Mouse (Mus musculus): ENCODE data around the gene Robo2.
"Not testable (repeated sequence)": the region's sequence is repeated elsewhere in the genome, so short reads cannot be mapped to it uniquely, and the experiment has no call there.

Gene Robo2

DNA sequence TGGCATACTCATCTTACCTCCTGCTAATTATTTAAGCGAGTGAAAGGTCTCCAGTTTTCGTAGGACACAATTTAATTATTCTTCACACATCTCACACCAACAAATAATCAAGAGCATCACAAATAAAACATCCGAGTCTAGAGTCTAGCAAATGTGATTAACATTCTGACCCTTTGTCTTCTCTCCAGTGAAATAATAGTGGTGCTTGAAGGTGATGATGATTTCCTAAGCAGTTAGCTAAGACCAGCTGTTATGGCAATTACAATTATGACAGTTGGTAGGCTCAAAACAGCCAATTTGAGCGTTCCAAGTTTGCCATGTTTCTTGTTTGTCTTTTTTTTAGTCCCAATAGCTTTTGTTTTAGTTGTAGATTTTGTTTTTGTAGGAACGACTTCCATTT is 210.9 kb downstream of the Robo2 start:
- no peak for DNase-seq (ENCODE audit: low spot score in 2 of 2)

DNA sequence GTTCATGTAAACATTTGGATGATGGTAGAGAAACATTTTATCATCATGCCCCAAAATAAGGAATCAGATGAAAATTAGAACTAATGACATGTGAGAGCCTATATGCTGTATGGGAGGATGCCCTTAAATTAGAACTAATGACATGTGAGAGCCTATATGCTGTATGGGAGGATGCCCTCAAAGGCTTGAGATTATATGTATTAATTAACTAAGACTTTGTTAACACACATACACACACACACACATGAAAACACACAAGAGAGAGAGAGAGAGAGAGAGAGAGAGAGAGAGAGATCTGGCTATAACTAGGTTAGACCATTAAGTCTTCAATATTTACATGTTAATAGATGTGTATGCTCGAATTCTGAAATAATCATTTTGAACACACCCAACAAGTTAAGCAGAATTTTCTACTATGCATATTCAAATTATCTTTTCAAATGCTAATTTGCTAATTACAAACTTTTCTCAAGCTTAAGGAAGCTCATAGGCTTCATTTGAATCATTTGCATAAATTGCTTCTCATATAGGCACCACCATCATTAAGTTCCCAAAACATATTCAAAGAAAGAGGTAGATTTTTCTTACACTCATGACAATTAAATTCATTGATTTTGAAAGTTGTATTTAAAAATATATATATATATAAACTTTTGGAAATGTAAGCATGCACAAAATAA is 211.5 kb downstream of the Robo2 start:
- no peak for DNase-seq (ENCODE audit: low spot score in 2 of 2)

DNA sequence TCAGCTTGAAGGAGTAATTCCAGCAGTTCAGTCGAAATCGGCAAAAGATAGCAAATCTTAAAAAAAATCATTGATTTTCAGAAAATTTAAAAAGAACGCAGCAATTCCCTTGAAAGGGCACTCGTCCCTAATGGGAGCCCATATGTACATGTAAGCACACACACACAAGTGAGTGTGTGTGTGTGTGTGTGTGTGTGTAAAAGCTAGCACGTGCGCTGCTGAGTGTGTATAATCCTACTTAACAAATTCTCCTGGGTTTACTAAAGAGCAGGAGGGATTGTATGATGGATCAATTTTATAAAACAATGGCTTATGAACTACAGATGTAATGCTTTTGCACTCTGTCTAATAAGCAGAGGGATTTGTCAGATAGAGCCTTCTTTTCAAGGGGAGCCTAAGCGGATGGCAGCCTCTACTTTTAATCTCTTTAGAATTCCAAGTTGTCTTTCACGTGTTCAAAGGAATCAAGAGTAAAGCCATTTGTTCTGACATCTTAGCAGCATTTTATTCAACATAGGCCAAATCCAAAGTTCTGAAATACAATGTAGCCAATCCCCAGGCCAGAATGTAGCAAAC is 218.6 kb downstream of the Robo2 start:
- DNase-seq (ENCODE audit: low spot score in 2 of 2), result no peak

DNA sequence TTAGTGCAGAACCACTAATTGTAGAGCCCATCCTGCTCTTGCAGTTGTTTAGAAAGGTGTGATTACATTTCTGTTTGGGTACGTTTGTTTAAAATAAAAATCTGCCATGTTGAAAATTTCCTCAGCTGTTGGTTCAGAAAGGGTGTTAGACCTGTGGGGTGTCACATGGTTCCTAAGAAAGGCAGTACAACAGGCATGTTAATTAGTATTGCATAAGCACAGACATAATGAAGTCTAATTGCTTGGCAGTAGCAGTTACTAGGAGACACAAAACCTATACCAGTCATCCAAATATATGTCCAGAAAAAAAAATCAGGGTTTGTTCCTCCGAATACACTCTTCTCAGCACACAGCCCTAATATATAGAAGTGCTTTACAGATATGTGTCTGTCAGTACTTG is 220.0 kb downstream of the Robo2 start:
- no peak for DNase-seq (ENCODE audit: low spot score in 2 of 2)

DNA sequence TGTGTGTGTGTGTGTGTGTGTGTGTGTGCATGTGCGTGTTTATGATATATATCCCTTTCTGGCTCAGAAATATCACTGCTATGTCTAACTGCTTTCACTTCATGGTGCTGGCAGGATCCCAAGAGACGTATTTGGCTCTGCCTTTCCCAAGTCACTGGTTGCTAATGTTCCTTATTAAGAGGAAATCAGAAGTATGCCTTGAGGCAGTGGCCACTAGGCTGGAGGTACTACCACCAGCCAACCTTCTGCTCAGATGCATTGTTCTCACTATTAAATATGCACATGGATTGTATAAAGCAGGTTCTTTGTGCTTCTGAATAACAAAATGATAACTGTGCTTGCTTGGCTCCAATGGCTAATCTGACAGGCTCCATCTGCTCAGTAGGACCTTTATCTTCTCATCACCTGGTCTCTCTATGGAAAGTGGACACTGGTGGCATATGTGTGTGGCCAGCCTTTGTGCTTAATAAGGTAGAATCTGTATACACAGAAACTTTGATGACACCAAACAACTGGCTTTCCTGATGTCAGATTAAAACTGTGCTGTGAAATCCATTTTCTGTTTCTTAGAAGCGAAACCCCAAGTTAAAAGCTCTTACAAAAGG is 229.0 kb downstream of the Robo2 start:
- DNase-seq (ENCODE audit: low spot score in 2 of 2), result no peak

DNA sequence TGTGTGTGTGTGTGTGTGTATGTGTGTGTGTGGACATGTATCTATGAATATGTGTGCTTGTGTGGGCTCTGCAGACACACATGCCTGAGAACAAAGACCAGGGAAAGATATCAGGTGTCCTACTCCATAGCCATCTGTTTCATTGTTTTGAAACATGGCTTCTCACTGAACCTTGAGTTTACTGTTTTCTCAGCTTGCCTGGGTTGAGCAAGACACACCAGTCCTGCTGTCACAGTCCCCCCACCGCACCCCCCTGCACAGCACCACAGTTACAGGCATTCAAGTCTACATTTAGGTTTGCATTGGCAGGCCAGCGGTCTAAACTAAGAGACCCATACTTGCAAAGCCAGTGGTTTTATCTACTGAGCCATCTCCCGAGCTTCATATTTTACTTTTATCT is 239.0 kb downstream of the Robo2 start:
- DNase-seq (ENCODE audit: low spot score in 2 of 2), result no peak

DNA sequence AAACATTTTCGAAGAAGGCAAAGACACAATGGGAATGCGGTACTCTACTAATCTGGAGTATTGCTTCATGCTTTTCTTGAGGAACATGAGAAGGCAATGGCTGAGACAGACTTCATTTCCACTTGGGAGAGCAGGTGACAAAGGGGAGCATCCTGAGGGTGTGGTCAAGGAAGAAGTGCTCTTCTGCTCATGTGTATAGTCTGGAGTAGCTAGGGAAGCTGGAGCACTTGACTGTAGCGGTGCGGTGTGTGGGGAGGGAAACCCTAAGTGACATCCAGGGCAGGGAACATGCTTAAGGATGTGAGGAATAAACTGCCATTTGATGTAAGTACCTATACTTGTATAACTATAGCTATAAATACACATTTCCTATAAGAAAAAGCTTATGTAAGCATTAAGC is 242.0 kb downstream of the Robo2 start:
- no peak for DNase-seq (ENCODE audit: low spot score in 2 of 2)

DNA sequence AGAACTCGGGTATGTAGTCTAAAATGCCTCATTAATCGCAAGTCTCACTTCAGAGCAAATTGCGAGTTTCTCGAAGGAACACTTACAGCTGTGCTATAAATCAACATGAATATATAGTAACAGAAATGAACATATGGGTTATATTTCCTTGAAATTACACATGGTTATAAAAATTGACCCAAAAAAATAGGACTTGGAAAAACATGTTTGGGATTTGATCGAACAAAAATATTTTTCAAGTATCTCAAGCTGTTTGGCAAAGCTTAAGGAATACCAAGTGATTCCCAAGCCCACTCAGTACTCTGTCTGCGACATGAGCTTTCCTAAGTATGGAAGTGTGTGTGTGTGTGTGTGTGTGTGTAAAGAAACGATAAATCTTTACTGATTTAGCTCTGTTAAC is 242.5 kb downstream of the Robo2 start:
- DNase-seq (ENCODE audit: low spot score in 2 of 2), result no peak

DNA sequence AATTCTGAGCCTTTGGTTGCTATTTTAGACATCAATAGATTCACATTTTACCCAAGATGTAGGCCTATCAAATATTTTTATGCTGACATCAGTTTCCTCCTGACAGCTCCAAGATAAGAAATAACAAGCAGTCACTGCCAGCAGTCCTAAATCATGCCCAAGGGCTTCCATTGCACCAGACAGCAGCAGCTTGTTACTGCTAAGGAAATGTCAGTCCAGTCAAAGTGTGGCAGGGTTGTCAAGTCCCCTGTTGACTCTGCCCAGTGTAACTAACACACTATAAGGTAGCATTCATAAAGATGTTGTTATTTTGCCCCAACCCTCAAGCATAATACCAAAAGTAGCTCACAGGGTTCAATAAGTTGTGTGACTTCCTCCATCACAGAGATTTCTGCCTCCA is 243.8 kb downstream of the Robo2 start:
- DNase-seq (ENCODE audit: low spot score in 2 of 2), result no peak

DNA sequence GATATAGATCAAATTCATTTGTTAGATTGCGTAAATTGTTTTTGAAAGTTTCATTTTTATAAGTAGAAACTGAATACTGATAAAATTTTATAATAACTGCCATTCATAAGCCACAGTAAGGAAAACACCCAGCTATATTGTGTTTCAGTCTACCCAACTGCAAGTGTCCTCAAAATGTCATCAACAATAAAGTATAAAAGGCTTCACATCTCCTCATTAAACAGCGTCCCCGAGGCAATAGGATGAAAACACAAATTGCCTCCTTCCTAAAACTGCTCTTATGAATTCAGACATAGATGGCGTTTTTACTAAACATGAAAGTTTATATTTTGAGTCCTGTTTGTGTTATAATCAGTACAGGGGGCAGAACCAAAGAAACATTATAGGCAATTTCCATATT is 249.6 kb downstream of the Robo2 start:
- DNase-seq (ENCODE audit: low spot score in 2 of 2), result no peak

DNA sequence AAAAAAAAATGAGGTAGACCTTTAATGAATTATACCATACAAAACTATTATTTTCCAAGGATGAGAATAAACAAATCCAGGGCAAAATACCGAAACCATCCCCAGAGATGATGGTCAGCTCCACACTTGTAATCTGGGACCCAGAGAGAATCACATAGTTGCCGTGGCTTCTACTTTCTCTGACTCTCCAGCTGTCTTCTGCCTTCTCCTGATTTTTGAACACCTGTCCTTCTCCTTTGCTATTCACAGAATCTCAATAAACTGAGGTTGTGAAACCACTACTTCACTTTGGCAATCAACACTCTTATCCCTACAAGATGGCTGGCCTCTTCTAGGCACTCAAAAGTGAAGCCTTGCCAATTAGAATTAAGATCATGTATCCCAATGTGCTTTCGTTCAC is 252.4 kb downstream of the Robo2 start:
- DNase-seq (ENCODE audit: low spot score in 2 of 2), result no peak

DNA sequence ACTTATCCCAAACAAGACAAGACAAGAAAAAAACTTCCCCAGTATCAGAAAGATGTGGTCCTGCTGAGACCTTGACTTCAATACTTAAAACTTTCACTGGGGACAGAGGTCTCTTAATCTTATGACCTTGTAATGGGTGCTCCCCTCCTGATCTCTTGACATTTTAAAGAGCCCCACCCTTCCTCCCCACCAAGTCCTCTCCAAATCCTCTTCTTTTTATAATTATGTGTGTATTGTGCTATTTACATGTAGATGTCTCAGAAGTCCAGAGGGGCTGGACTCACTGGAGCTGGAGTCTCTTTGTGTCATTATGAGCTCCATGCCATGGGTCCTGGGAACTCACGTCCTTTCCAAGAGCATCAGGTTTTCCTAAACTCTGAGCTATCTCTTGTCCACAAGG is 275.4 kb downstream of the Robo2 start:
- no peak for DNase-seq (ENCODE audit: low spot score in 2 of 2)

DNA sequence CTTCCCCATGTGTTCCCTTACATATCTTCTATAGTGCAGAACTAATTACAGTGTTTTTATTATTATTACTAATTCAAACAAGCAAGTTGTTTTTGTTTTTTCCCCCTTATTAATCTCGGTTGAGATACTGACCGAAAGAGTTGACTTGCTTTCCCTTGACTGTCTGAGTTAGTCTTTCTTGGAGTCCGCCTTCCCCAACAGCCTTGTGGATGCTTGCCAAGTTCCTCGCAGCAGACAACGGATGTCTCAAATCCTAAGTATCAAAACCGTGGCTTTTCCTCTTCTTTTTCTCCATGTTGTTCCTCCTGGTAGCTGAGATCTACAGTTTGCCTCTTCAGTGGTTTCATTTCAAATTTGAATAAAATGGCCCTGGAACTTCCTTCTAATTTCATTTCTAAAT is 278.8 kb downstream of the Robo2 start:
- DNase-seq (ENCODE audit: low spot score in 2 of 2), result no peak

DNA sequence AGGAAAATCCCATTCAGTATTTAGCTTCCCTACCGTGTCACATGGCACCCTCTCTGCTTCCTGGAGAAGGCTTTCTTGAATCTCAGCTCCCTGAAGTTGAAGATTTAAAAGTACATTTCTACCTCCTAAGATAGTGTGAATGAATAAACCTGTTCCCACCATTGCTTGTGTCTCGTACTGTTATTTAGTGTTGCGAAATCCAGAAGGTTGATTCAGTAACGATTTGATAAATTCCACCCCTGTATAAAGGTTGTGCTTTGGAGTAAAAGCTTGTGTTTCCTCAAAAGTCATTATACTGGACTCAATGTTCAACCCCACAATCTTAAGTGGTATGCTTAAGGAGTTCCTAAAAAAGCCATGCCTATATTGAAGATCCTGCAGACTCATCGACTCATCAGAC is 280.3 kb downstream of the Robo2 start:
- DNase-seq (ENCODE audit: low spot score in 2 of 2), result no peak

DNA sequence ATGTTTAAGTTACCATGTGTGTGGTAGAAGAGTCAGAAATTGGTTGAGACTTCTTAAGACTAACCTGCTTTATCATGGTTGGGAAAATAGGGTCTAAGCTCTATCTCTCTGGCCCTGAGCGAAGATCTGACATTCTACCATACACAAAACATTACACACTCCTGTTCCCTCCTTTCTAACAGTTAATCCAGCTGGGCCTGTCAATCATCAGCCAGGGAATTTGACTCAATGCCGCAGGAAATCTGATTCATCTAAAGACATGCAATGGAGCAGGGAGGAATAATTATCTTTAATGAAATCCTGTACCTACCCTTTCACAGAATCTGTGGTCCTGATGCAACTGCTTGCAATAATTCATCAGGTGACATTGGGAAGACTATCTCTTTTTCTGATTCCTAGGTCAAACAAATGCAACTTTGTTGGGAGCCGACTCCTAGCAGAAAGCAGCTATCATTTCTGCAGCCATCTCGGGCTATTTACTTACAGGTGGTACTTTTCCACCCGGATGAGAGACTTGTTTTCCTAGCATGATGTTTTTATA is 283.1 kb downstream of the Robo2 start:
- DNase-seq (ENCODE audit: low spot score in 2 of 2), result no peak

DNA sequence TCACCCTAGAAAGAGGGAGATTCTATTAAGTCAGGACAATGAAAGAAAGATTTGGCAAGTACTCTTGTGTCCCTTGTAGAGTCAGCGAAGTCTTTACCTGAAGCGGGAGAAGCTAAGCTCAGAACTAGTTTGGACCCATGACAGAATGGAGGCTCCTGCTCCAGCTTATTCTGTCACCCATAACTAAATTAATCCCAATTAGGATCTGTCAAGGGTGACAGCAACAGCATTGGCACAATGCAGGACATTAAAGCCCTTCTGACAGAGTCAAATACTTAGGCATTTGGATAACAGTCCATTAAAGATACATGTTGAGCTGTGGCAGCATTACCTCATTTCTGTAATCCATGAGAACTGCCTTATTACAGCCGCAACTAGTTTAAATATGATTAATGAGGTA is 298.5 kb downstream of the Robo2 start:
- no peak for DNase-seq (ENCODE audit: low spot score in 2 of 2)

DNA sequence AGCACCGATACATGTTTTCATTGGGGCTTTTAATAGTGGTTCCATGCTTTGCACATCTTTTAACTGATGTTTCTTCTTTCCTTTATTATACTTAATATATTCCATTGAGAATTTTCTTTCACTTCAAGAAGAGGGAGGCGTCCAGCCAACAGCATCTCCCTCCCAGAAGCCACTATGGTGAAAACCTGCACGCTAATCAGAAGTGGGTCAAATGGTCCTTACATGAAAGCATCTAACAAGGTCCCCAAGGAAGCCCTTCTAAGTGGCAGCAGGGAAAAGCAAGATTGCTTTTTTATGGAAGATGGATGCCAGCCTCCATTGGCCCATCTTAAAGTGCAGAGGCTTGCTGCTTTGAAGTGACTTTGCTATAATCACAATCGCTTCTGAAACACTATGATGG is 300.5 kb downstream of the Robo2 start:
- no peak for DNase-seq (ENCODE audit: low spot score in 2 of 2)

DNA sequence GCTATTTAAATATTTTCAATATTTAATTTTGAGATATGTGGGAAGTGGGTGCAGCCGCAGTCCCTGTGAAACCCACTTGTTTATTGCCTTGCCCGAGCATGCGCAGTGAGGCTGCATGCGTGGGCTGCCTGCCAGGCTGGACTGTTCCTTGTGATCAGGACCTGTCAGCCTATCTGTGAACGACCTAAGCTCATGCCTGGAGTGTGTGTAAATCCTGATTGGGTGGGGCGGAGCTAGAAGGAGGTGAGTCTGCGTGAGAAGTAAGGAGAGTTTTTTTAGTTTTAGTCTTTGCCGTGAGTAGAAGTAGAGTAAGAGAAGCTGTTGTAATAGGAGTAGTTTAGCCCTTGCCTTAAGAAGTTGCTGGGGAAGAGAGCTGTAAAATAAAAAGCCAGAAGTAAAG is 307.2 kb downstream of the Robo2 start:
- DNase-seq (ENCODE audit: low spot score in 2 of 2), result not testable (repeated sequence)

DNA sequence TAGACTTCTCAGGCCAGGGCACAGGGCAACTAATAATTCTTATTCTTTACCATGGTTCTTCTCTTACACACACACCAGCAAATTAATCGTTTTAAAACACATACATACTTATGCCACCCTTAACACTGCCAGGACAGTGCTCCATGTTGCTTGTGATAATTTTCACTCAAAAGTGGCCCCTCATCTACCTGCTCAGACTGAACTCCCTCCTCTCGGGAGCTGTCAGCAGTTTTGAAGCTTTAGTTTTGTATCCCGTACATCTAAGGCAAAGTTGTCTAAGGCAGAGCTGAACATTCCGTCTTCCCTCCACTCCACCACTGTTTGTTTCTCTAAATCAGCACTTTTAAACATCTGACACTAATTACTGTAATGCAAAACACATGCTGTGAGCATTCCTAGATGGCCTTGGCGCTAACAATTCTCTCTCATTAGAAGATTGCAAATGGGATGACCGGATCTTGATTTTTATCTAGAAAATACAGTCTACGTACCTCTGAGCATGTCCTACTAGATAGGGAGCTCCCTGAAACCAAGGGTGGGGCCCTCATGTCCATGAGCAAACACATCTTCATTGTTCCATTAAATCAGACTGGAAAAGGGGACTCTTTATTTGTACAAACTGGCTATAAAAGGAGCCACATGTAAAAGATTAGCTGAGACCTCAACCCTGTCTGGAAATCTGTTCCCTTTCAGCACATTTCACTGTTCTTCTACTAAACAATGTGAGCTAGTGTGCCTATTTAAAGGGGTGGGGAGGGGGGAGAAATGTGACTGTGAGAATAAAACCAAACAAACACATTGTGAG is 318.4 kb downstream of the Robo2 start:
- no peak for DNase-seq (ENCODE audit: low spot score in 2 of 2)

DNA sequence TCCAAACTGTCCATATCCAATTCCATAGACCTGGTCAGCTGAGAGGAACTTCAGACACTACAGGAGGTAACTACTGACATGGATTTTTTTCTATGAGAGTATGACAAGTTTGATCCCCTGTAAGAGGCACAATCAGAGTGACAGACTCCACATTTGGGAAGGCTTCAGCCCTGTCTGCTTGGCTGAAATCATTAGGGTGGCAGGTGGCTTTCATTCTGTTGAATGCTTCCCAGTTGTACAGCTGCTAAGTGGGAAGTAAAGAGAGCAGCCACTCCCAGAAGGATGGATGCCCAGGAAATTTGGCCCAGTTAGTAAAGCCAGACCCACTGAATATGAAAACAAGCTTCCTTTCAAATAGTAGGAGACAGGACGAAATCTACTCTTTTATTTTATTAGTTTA is 321.7 kb downstream of the Robo2 start:
- no peak for DNase-seq (ENCODE audit: low spot score in 2 of 2)

DNA sequence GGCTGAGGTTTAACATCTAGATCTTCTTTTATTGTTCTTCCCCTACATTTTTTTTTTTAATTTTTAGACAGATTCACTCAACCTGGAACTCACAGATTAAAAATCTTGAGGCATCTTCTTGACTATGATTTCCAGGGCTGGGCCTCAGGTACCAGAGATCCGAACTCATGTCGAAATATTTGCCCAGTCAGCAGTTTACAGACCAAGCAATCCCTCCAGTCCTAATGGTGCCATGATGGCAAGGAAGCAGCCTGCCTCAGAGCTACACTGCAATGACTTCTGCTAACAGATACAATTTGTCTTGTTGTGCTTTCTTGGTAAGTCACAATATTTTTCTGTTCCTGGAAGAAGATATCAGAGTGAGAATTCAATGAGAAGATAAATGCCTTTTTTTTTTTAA is 327.4 kb downstream of the Robo2 start:
- DNase-seq (ENCODE audit: low spot score in 2 of 2), result no peak

DNA sequence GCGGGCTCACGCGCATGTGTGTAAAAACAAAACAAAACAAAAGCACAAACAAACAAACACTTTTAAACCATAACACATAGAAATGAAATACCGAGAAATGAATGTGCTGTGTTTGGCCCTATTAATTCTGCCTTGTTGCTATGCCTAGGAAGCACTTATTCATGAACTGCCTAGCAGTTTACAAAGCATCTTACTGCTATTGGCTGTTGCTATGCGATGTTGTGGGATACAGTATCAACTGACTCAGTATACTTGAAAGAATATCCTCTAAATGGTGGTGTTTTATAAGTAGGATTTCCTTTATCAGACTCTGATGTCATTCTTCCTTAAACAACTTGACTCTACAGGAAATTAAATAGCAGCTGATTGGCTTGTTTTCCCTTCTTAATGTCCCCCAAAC is 339.0 kb downstream of the Robo2 start:
- no peak for DNase-seq (ENCODE audit: low spot score in 2 of 2)

DNA sequence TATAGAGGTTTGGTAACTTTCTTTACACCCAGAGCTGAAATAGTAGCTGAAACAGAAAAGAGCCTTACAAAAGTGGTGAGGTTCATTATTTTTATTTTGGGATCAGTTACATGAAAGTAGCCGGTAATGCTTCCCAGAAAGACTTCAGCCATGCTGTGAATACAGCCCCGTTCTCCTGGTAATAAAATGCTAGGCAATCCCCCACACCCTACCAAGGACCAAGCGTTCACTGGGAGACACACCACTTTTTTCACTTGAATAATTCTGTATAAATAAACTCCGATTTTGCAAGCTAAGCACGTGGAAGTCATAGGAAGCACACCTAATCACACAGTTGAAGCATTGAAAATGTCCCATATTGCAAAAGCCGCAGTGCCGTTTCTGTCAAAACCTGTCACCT is 341.0 kb downstream of the Robo2 start:
- no peak for DNase-seq (ENCODE audit: low spot score in 2 of 2)
